Mouse (Mus musculus) bone marrow macrophage, adult 2 months (primary cell): ENCODE results near the gene Tjp2.

Experiments used
- CTCF ChIP-seq: IDR thresholded peaks from 2 replicates; pipeline ENCODE4 v1.5.1; 2012; ENCODE audit warnings: low read depth, mild to moderate bottlenecking, low read length, moderate library complexity
- POLR2A ChIP-seq: IDR thresholded peaks from 2 replicates; pipeline ENCODE4 v1.6.1; 2012; ENCODE audit warnings: mild to moderate bottlenecking, low read depth, low read length, borderline replicate concordance

- TF ChIP-seq CTCF = peak; percentile 63
- no peak for TF ChIP-seq POLR2A
Measured at GRCm38 (mm10) chr19:24271746-24272426, 47.1 kb upstream of the Tjp2 start.
